ENCODE assay signal across 10 mouse cellular contexts in the genomic region with DNA sequence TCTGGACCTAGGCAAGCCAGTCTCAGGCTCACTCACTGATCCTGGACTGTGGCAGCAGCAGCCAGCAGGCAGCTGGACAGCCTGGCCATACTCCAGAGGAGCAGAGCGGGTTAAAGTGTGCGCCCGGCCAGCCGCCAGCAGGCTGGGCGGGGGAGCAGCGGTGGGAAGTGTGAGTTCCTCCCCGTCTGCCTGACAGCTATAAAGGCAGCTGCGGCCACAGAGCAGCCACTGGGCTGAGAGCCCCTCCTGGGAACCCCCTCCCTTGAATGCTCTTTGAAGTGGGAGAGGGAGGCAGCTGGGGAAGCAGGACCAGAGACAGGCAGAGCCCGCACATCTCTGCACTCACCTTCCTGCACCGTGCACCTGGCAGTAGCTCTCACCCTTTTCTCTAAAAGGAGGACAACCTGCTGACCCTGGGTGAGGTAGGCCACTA. TPM values are rescaled to one million over a fixed set of nuclear protein-coding genes. Genes with fewer than 3 reads are reported as not detected.
DNase-seq lines count a peak whose midpoint lies in the region; ATAC-seq and TF ChIP-seq lines count a peak whose summit lies in the region.
"Had no signal": no experiment of that assay in that cellular context is flagged by ENCODE, and none has a peak within 500 bp of the region (broad histone marks: within the 10 kb centered on the region; RNA-seq: fewer than 3 reads in every experiment).

Gene Adamtsl2, plus strand, starts transcription at position 228 of the 433 bp plus-strand sequence.

- peak; percentile 57 for DNase-seq in urinary bladder, postnatal 25 days (ENCODE audit: low spot score)
- no peak for DNase-seq in urinary bladder, adult 2 months (ENCODE audit: low spot score)
- DNase-seq in heart, postnatal 0 days (ENCODE audit: low spot score): peak; percentile 89
- DNase-seq in kidney, postnatal 14 days: peak; percentile 93
- DNase-seq in thymus, postnatal 25 days: peak; percentile 75
- DNase-seq: liver, embryonic 13.5 days had no signal

- no peaks in the 10 kb centered on the region for H3K36me3 ChIP-seq in forebrain, embryonic 15.5 days
- no peaks in the 10 kb centered on the region for H3K36me3 ChIP-seq in heart, postnatal 0 days (replicated peaks; ENCODE audit: control insufficient read depth, insufficient read depth, low read length)
- no peaks in the 10 kb centered on the region for H3K36me3 ChIP-seq in liver, embryonic 16.5 days (ENCODE audit: control insufficient read depth, insufficient read depth)
- H3K36me3 ChIP-seq in neural tube, embryonic 14.5 days (ENCODE audit: control insufficient read depth, insufficient read depth, low read length): no peaks in the 10 kb centered on the region
- H3K36me3 ChIP-seq: liver, embryonic 13.5 days had no signal

- H3K4me3 ChIP-seq in forebrain, embryonic 15.5 days: no peak within 1 kb of the TSS
- H3K4me3 ChIP-seq in heart, postnatal 0 days (ENCODE audit: low read depth, low read length): peak within 1 kb of the TSS; percentile 21
- H3K4me3 ChIP-seq in liver, embryonic 16.5 days (ENCODE audit: low read depth, low read length): no peak within 1 kb of the TSS
- H3K4me3 ChIP-seq in neural tube, embryonic 14.5 days (ENCODE audit: low read depth, low read length): no peak within 1 kb of the TSS
- H3K4me3 ChIP-seq: liver, embryonic 13.5 days had no signal

- no peaks in the 10 kb centered on the region for H3K27me3 ChIP-seq in forebrain, embryonic 15.5 days
- no peaks in the 10 kb centered on the region for H3K27me3 ChIP-seq in heart, postnatal 0 days (ENCODE audit: control insufficient read depth, insufficient read depth, low read length)
- peaks cover 3% of the 10 kb centered on the region for H3K27me3 ChIP-seq in liver, embryonic 16.5 days (ENCODE audit: control insufficient read depth, insufficient read depth, low read depth, low read length)
- H3K27me3 ChIP-seq in neural tube, embryonic 14.5 days (ENCODE audit: control insufficient read depth, insufficient read depth, low read length): no peaks in the 10 kb centered on the region

- peak within 1 kb of the TSS; percentile 20; the same call in 1 of the 2 replicates for H3K4me2 ChIP-seq in forebrain, embryonic 15.5 days (replicated peaks)
- H3K4me2 ChIP-seq in heart, postnatal 0 days (ENCODE audit: low read depth, low read length): peak within 1 kb of the TSS; percentile 52
- no peak within 1 kb of the TSS for H3K4me2 ChIP-seq in liver, embryonic 16.5 days (ENCODE audit: low read depth, low read length)
- H3K4me2 ChIP-seq in neural tube, embryonic 14.5 days (ENCODE audit: low read depth, low read length): peak within 1 kb of the TSS; percentile 14; the same call in 1 of the 2 replicates
- H3K4me2 ChIP-seq: liver, embryonic 13.5 days had no signal

- H3K27ac ChIP-seq in forebrain, embryonic 15.5 days (replicated peaks): peak within 1 kb of the TSS; percentile 36
- peak within 1 kb of the TSS; percentile 58 for H3K27ac ChIP-seq in heart, postnatal 0 days (ENCODE audit: low read depth)
- no peak within 1 kb of the TSS for H3K27ac ChIP-seq in liver, embryonic 16.5 days (ENCODE audit: low read length)
- H3K27ac ChIP-seq in neural tube, embryonic 14.5 days (ENCODE audit: low read depth, low read length): peak within 1 kb of the TSS; percentile 39; the same call in 1 of the 2 replicates
- H3K27ac ChIP-seq: liver, embryonic 13.5 days had no signal

- TF ChIP-seq CTCF in heart, postnatal 0 days (IDR thresholded peaks at IDR 0.05; ENCODE audit: low read depth): no peak

- no peak for TF ChIP-seq EP300 in heart, postnatal 0 days (IDR thresholded peaks at IDR 0.05; ENCODE audit: low read depth)

- under 1% methylated on average over 10 of the region's 10 CpGs for WGBS in forebrain, embryonic 15.5 days
- WGBS in heart, postnatal 0 days: 0% methylated on average over 10 of the region's 10 CpGs
- 2% methylated on average over 10 of the region's 10 CpGs for WGBS in liver, embryonic 16.5 days (ENCODE audit: insufficient replicate concordance)
- under 1% methylated on average over 10 of the region's 10 CpGs for WGBS in neural tube, embryonic 14.5 days

- H3K9me3 ChIP-seq in forebrain, embryonic 15.5 days: no peaks in the 10 kb centered on the region
- no peaks in the 10 kb centered on the region for H3K9me3 ChIP-seq in heart, postnatal 0 days (replicated peaks; ENCODE audit: control insufficient read depth, low read length)
- H3K9me3 ChIP-seq in liver, embryonic 16.5 days (replicated peaks; ENCODE audit: control insufficient read depth, low read length): no peaks in the 10 kb centered on the region
- H3K9me3 ChIP-seq in neural tube, embryonic 14.5 days (ENCODE audit: control insufficient read depth, low read length): no peaks in the 10 kb centered on the region
- H3K9me3 ChIP-seq: liver, embryonic 13.5 days had no signal

- ATAC-seq in forebrain, embryonic 15.5 days (replicated peaks): peak; percentile 64
- peak; percentile 81 for ATAC-seq in heart, postnatal 0 days (ENCODE audit: insufficient read depth, low read depth)
- peak; percentile 50 for ATAC-seq in liver, embryonic 16.5 days (ENCODE audit: low read depth)
- peak; percentile 86 for ATAC-seq in neural tube, embryonic 14.5 days (ENCODE audit: low read depth)

- H3K4me1 ChIP-seq in forebrain, embryonic 15.5 days: peaks cover 24% of the 10 kb centered on the region
- H3K4me1 ChIP-seq in heart, postnatal 0 days (ENCODE audit: control insufficient read depth, insufficient read depth): peaks cover 38% of the 10 kb centered on the region
- 0 out of 2 replicates have a peak, but pooled peaks cover 4% of the 10 kb centered on the region for H3K4me1 ChIP-seq in liver, embryonic 16.5 days (ENCODE audit: control insufficient read depth, low read depth, low read length)
- H3K4me1 ChIP-seq in neural tube, embryonic 14.5 days (ENCODE audit: control insufficient read depth, insufficient read depth, low read length): peaks cover 18% of the 10 kb centered on the region

- H3K9ac ChIP-seq in forebrain, embryonic 15.5 days (replicated peaks): no peak within 1 kb of the TSS; the same call in 1 of the 2 replicates
- peak within 1 kb of the TSS; percentile 29; the same call in 1 of the 2 replicates for H3K9ac ChIP-seq in heart, postnatal 0 days (replicated peaks; ENCODE audit: low read depth, low read length)
- no peak within 1 kb of the TSS for H3K9ac ChIP-seq in liver, embryonic 16.5 days (ENCODE audit: low read depth, low read length)
- no peak within 1 kb of the TSS for H3K9ac ChIP-seq in neural tube, embryonic 14.5 days (replicated peaks; ENCODE audit: low read depth, low read length)
- H3K9ac ChIP-seq: liver, embryonic 13.5 days had no signal

RNA-seq across cellular contexts. Expression of gene Adamtsl2, which starts in this region (rescaled TPM):
- 3.1 and 5.1 TPM in 2 replicates for polyA plus RNA-seq in urinary bladder, adult 2 months (2012; rRNA removed)
- 6.8 and 9.5 TPM in 2 replicates for polyA plus RNA-seq in forebrain, embryonic 15.5 days (2015; fragmentation: Nextera tagmentation; extraction: Ambion mirVana)
- 17.7 and 21.9 TPM in 2 replicates for total RNA-seq in heart, postnatal 0 days (2014; rRNA removed; ENCODE audit: low replicate concordance)
- 7.2 and 7.7 TPM in 2 replicates for polyA plus RNA-seq in heart, postnatal 0 days (2015; fragmentation: Nextera tagmentation; extraction: Ambion mirVana)
- 0.40 and 0.76 TPM in 2 replicates for polyA plus RNA-seq in liver, embryonic 16.5 days (2015; fragmentation: Nextera tagmentation; extraction: Ambion mirVana)
- 5.9 and 9.0 TPM in 2 replicates for polyA plus RNA-seq in neural tube, embryonic 14.5 days (2014; fragmentation: Nextera tagmentation; extraction: Ambion mirVana)
- total RNA-seq: MEL had no signal

Comparison
In these comparisons a context has a peak if more than half of its experiments do, and no peak if none do; other contexts are left out.
1. Peak in ATAC-seq in liver, embryonic 16.5 days; RNA of the gene not detected or under 1 TPM.